Mouse (Mus musculus) liver, embryonic 12.5 days (tissue): Measurements from ENCODE around the gene Arl4c. TPM values are rescaled to one million over a fixed set of nuclear protein-coding genes. Genes with fewer than 3 reads are reported as not detected.

ENCODE experiments used
- ATAC-seq: fragments of 200-750 bp; cut with Nextera tagmentation; 2 replicates; pipeline ENCODE4 v1.8.0; 2017; ENCODE audit warnings: moderate number of reproducible peaks, mild to moderate bottlenecking, moderate library complexity
- H3K27ac ChIP-seq: fragments of 300-500 bp; sonication (generic); 2 replicates; pipeline ENCODE4 v1.5.1; 2016; ENCODE audit warnings: mild to moderate bottlenecking
- H3K27me3 ChIP-seq: fragments of 300-500 bp; sonication (generic); replicated peaks from 2 replicates; pipeline ENCODE4 v1.6.1; 2016; ENCODE audit warnings: mild to moderate bottlenecking, moderate library complexity
- H3K36me3 ChIP-seq: fragments of 300-500 bp; sonication (generic); 2 replicates; pipeline ENCODE4 v1.6.1; 2016; ENCODE audit warnings: mild to moderate bottlenecking, moderate library complexity
- H3K4me1 ChIP-seq: fragments of 300-500 bp; sonication (generic); 2 replicates; pipeline ENCODE4 v1.6.1; 2016
- H3K4me2 ChIP-seq: fragments of 300-500 bp; sonication (generic); 2 replicates; pipeline ENCODE4 v1.6.1; 2016; ENCODE audit warnings: mild to moderate bottlenecking, moderate library complexity
- H3K4me3 ChIP-seq: fragments of 300-500 bp; sonication (generic); 2 replicates; pipeline ENCODE4 v1.5.1; 2016; ENCODE audit warnings: mild to moderate bottlenecking, moderate library complexity
- H3K9ac ChIP-seq: fragments of 300-500 bp; sonication (generic); 2 replicates; pipeline ENCODE4 v1.6.1; 2016; ENCODE audit warnings: mild to moderate bottlenecking, moderate library complexity
- H3K9me3 ChIP-seq: fragments of 300-500 bp; sonication (generic); replicated peaks from 2 replicates; pipeline ENCODE4 v1.6.1; 2016; ENCODE audit warnings: mild to moderate bottlenecking, moderate library complexity
- WGBS: fragments of 180-500 bp; shearing (Covaris S2); methylation state at CpG from one replicate; pipeline ENCODE4 v1.1.7; 2016; ENCODE audit not compliant: insufficient replicate concordance; 5-methylcytosine and 5-hydroxymethylcytosine counted together
- polyA plus RNA-seq: library from polyadenylated mRNA; unstranded; fragments of >200 nt; fragmentation: Nextera tagmentation; extraction: Ambion mirVana; gene quantifications from 2 replicates; pipeline ENCODE4 v1.2.1, GENCODE M21; 2016

The Arl4c gene
- polyA plus RNA-seq, 1 experiment from 2014 or later, result 2.3 TPM

- ATAC-seq, result no peak
- 72% methylated on average over 7 of the region's 7 CpGs for WGBS
- H3K9me3 ChIP-seq, result no peaks in the 10 kb centered on the region
Observed at GRCm38 (mm10) chr1:88653614-88654520, 48.2 kb downstream of the Arl4c start.

GRCm38 (mm10) chr1:88652682-88653081, 49.3 kb downstream of the Arl4c start:
- no peak overlapping the region for H3K9ac ChIP-seq
- no peak overlapping the region for H3K4me3 ChIP-seq
- H3K4me2 ChIP-seq, result no peak overlapping the region
- peaks cover 7% of the 10 kb centered on the region; the same call in 1 of the 2 replicates for H3K4me1 ChIP-seq
- no peaks in the 10 kb centered on the region for H3K9me3 ChIP-seq
- WGBS, result 69% methylated on average over 8 of the region's 8 CpGs
- H3K36me3 ChIP-seq, result no peaks in the 10 kb centered on the region
- no peaks in the 10 kb centered on the region for H3K27me3 ChIP-seq
- ATAC-seq, result no peak
- H3K27ac ChIP-seq, result no peak overlapping the region

More at GRCm38 (mm10) chr1:88653614-88654520, 48.2 kb downstream of the Arl4c start:
- Histone ChIP-seq H3K36me3 (no peaks in the 10 kb centered on the region), H3K27ac (no peak overlapping the region), H3K4me2 (no peak overlapping the region), H3K4me3 (no peak overlapping the region), H3K4me1 (peaks cover 7% of the 10 kb centered on the region; the same call in 1 of the 2 replicates), H3K27me3 (no peaks in the 10 kb centered on the region), H3K9ac (no peak overlapping the region)

- WGBS, result 65% methylated on average over 9 of the region's 9 CpGs
- ATAC-seq, result no peak
- Histone ChIP-seq H3K9ac (no peak overlapping the region), H3K27ac (no peak overlapping the region), H3K4me2 (no peak overlapping the region), H3K27me3 (no peaks in the 10 kb centered on the region), H3K4me1 (peaks cover 8% of the 10 kb centered on the region), H3K36me3 (no peaks in the 10 kb centered on the region), H3K9me3 (no peaks in the 10 kb centered on the region), H3K4me3 (no peak overlapping the region)
Observed at GRCm38 (mm10) chr1:88651668-88652067, 50.4 kb downstream of the Arl4c start.

- Histone ChIP-seq H3K4me2 (no peak overlapping the region), H3K36me3 (no peaks in the 10 kb centered on the region), H3K9ac (no peak overlapping the region), H3K9me3 (no peaks in the 10 kb centered on the region), H3K4me1 (peaks cover 15% of the 10 kb centered on the region), H3K27ac (no peak overlapping the region), H3K4me3 (no peak overlapping the region), H3K27me3 (no peaks in the 10 kb centered on the region)
- ATAC-seq, result no peak
- 71% methylated on average over 4 of the region's 4 CpGs for WGBS
Observed at GRCm38 (mm10) chr1:88648742-88649141, 53.3 kb downstream of the Arl4c start.

DNA sequence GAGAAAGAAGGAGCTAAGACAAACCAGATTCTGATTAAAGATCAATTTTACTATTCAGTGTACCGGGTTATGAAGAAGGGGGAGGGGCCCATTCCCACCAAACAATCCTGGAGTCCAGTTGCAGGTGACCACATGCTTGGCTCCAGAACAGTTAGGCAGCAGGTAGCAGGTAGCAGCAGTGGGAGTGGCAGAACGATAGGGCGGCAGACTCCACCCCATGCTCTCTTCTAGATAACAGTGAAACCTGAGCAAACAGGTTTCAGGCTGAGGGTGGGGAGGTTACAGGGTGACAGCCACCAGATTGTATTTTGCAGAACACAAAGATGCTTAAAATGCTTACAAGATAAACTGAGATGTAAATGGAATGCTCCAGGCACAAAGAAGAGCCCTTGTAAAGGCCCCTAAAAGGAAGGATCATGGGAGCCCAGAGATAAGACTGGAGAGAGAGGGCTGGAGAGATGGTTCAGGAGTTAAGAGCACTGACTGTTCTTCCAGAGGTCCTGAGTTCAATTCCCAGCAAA, 56.4 kb downstream of the Arl4c start:
- no peak overlapping the region for H3K9ac ChIP-seq
- peaks cover 15% of the 10 kb centered on the region for H3K4me1 ChIP-seq
- no peaks in the 10 kb centered on the region for H3K36me3 ChIP-seq
- H3K27me3 ChIP-seq, result no peaks in the 10 kb centered on the region; the same call in 1 of the 2 replicates
- WGBS, result 65% methylated on average over 3 of the region's 3 CpGs
- H3K27ac ChIP-seq, result no peak overlapping the region
- ATAC-seq, result no peak
- no peak overlapping the region for H3K4me2 ChIP-seq
- no peak overlapping the region for H3K4me3 ChIP-seq
- no peaks in the 10 kb centered on the region for H3K9me3 ChIP-seq

- no peak overlapping the region for H3K4me3 ChIP-seq
- no peaks in the 10 kb centered on the region for H3K36me3 ChIP-seq
- no peaks in the 10 kb centered on the region for H3K9me3 ChIP-seq
- peaks cover 15% of the 10 kb centered on the region for H3K4me1 ChIP-seq
- H3K27me3 ChIP-seq, result no peaks in the 10 kb centered on the region; the same call in 1 of the 2 replicates
- no peak overlapping the region for H3K9ac ChIP-seq
- WGBS, result 62% methylated on average over 5 of the region's 5 CpGs
- ATAC-seq, result no peak
- H3K27ac ChIP-seq, result no peak overlapping the region
- H3K4me2 ChIP-seq, result no peak overlapping the region
Observed at GRCm38 (mm10) chr1:88644417-88644816, 57.6 kb downstream of the Arl4c start.

- no peak for ATAC-seq
- WGBS, result 69% methylated on average over 5 of the region's 5 CpGs
- H3K9me3 ChIP-seq, result no peaks in the 10 kb centered on the region
- no peak overlapping the region for H3K4me3 ChIP-seq
- H3K27ac ChIP-seq, result no peak overlapping the region
- peaks cover 15% of the 10 kb centered on the region for H3K4me1 ChIP-seq
- no peaks in the 10 kb centered on the region for H3K36me3 ChIP-seq
- H3K4me2 ChIP-seq, result no peak overlapping the region
- no peaks in the 10 kb centered on the region; the same call in 1 of the 2 replicates for H3K27me3 ChIP-seq
- H3K9ac ChIP-seq, result no peak overlapping the region
Observed at GRCm38 (mm10) chr1:88643181-88643823, 58.7 kb downstream of the Arl4c start.

DNA sequence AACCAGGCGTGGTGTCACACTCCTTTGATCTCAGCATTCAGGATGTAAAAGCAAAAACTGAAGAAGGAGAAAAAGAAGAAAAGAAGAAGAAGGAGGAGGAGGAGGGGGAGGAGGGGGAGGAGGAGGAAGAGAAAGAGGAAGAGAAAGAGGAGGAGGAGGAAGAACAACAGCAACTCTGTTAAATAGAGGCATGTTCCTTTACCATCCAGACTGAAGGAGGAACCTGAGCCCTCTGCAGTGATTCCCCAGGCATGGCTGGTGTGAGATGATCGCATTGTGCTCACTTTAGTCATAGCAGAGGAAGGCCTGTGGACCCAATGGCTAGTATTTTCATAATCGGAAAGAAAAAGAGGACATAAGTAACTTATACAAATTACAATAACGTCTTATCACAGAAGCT, 59.3 kb downstream of the Arl4c start:
- Histone ChIP-seq H3K4me1 (peaks cover 15% of the 10 kb centered on the region), H3K36me3 (no peaks in the 10 kb centered on the region), H3K4me2 (no peak overlapping the region), H3K27me3 (no peaks in the 10 kb centered on the region; the same call in 1 of the 2 replicates), H3K4me3 (no peak overlapping the region), H3K9me3 (no peaks in the 10 kb centered on the region), H3K27ac (no peak overlapping the region), H3K9ac (no peak overlapping the region)
- 56% methylated on average over 4 of the region's 4 CpGs for WGBS
- ATAC-seq, result no peak

DNA sequence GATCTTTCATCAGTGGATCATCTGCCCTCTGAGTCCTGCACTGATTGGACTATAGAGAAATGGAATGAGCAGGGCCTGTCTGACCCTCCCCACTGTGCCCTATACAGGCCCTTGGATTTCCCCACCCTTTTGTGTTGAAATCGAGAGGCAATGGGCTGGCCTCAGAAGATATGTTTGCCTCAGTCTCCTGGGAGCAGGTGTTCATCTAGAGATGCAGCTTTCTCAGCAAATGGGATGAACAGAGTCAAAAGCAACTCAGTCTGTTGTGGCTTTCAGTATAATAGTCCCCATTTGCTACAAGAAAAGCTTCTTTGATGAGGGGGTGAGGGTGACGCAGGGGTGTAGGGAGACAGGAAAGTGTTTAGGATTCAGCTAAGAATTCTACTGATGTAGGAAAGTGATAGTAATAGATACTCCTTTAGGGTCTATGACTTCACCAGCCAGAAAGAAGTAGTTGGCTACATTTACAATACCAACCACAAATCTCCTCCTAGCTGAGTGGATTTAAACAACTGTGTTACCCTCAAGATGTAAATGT, 60.3 kb downstream of the Arl4c start:
- no peaks in the 10 kb centered on the region for H3K36me3 ChIP-seq
- H3K9ac ChIP-seq, result no peak overlapping the region
- no peak overlapping the region for H3K27ac ChIP-seq
- ATAC-seq, result no peak
- 61% methylated on average over 2 of the region's 2 CpGs for WGBS
- H3K27me3 ChIP-seq, result no peaks in the 10 kb centered on the region; the same call in 1 of the 2 replicates
- peaks cover 15% of the 10 kb centered on the region for H3K4me1 ChIP-seq
- no peaks in the 10 kb centered on the region for H3K9me3 ChIP-seq
- no peak overlapping the region for H3K4me2 ChIP-seq
- no peak overlapping the region for H3K4me3 ChIP-seq

DNA sequence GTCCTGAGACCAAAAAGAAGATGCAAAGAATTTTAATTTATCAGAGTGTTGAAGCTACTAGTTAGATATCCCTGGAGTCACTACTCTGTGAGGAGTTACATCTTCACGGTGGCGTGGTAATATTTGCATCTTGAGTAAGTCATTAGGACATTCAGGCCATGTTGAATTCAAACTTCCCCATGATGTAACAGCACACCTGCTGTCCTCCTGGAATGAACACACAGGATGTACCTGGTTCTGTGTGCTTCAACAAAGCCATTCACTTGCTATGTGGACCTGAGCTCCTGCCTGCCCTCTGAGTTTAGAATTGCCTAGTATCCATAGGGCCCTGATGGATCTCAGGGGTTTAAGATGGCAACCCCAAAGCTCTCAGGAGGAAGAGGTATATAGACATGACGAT, 60.8 kb downstream of the Arl4c start:
- WGBS, result 66% methylated on average over 3 of the region's 3 CpGs
- no peak for ATAC-seq
- H3K4me2 ChIP-seq, result no peak overlapping the region

GRCm38 (mm10) chr1:88639432-88640281, 62.4 kb downstream of the Arl4c start:
- 37% methylated on average over 10 of the region's 10 CpGs for WGBS
- no peak overlapping the region for H3K27ac ChIP-seq
- no peaks in the 10 kb centered on the region for H3K36me3 ChIP-seq
- no peak overlapping the region for H3K9ac ChIP-seq
- no peaks in the 10 kb centered on the region for H3K9me3 ChIP-seq
- peaks cover 8% of the 10 kb centered on the region; the same call in 1 of the 2 replicates for H3K4me1 ChIP-seq
- H3K4me2 ChIP-seq, result no peak overlapping the region
- no peak for ATAC-seq
- no peaks in the 10 kb centered on the region; the same call in 1 of the 2 replicates for H3K27me3 ChIP-seq
- no peak overlapping the region for H3K4me3 ChIP-seq

More for the DNA sequence above, 60.8 kb downstream of the Arl4c start:
- no peaks in the 10 kb centered on the region for H3K9me3 ChIP-seq
- no peaks in the 10 kb centered on the region for H3K36me3 ChIP-seq
- no peaks in the 10 kb centered on the region; the same call in 1 of the 2 replicates for H3K27me3 ChIP-seq
- no peak overlapping the region for H3K4me3 ChIP-seq
- H3K9ac ChIP-seq, result no peak overlapping the region
- H3K27ac ChIP-seq, result no peak overlapping the region
- H3K4me1 ChIP-seq, result peaks cover 11% of the 10 kb centered on the region
